Mouse (Mus musculus) A20 (cell line): ENCODE results near the gene Cldn9.

Source experiments
- DNase-seq: peaks from one replicate; pipeline ENCODE4 v3.0.0-alpha.2; 2011; ENCODE audit warnings: low read depth, low spot score

Gene Cldn9

DNA sequence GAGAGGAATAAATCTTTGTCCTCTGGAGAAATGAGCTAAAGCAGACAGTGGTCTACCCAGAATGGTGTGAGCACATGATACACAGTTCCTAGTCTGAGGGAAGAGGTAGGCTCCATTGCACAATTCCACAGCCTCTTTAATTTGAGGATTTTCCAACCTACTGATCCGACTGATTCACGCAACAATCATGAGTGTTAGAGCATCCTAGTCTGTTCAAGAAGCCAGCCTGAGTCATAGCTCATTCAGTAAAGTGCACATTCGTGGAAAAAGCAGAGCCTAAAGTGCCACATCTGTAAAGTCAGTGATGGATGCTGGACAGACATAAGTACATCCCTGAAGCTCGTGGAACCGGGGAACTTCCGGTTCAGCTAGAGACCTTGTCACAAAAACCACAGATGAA is 32.5 kb downstream of the Cldn9 start:
- no peak for DNase-seq

DNA sequence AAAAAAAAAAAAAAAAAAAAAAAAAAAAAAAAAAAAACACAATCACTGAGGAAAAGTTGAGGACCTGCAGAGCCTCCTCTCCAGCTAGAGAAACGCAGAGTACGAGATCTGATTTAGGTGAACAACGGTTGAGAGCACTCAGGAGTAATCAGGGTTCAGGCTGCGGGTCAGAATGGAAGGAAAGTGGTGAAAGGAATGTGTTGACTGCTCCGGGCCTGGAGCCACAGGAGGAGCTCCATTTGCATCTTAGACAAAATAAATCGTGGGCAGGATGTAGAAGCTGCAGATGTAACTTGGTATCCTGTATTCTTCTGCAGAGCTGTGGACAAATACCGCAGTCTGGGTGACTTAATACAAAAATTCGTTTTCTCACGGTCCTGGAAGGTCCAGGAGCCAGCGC is 37.9 kb downstream of the Cldn9 start:
- no peak for DNase-seq

DNA sequence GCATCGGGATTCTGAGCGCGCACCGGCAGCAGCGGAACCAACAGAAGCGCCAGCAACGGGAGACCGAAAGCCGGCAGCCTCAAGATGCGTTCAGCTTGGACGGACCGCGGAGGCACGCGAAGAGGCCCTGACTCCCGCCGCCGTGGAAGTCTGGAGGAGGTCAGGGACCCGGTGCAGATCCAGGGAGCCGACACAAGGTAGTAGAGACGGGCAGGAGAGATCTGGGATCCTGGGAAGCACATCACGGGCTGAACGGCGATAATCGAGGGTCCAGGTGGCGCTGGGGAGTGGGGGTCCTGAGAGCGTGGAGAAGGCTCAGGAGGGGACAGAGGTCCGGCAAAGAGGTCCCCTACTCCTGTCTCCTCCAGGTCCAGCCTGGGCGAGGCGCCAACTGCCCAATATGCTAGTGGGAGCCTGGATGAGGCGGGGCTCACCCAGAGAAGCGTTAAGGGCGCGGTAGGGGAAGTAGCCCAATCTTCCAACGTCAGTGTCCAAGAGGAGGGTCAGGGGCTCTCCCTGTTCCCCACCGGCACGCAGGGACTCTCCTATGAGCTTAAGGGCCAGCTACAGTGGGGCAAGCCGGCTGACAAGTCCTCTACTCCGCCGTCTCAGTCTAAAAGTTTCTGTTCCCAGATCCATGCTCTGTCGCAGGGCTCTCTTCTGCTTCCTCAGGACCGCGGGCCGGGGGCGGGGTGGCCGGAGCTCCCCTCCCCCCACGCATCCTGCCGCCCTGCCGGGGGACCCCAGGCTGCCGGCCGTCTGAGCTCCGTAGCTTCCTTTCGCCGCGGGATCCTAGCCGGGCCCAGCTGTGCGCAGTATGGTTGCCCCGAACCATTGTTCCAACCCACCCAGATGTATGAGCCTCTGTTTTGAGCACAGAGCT is 39.0 kb downstream of the Cldn9 start, which contains the start of gene Mmp25:
Mmp25 (minus strand) TSS at position 665 of the 883 bp plus-strand sequence.
- no peak for DNase-seq
